Mouse (Mus musculus): ENCODE measurements around the gene Ube2dnl1.

The Ube2dnl1 gene

DNA sequence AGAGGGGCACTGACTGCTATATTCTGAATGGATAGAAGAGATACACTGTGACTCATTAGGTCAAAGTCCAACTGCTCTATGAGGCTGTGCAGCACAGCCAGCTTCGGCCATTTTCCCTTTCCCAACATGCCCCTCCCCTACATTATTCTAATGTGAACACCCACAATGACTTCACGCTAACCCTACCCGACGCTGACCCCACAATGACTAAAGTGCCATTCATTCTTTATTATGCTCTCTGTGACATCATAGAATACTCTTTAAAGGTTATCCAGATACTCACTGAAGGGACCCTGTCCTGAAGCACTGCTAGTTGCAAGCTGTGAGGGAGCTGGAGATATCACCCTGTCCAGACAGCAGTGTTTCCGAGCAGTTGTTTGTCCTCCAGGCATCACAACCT is at the start of gene Ube2dnl1:
TSS of gene Ube2dnl1 (plus strand) at position 301 of the 400 bp plus-strand sequence.
- DNase-seq (ENCODE audit: low spot score) = no peak

- DNase-seq (ENCODE audit: low spot score) = no peak
These were observed 9.3 kb upstream of the Ube2dnl1 start for GRCm38 (mm10) chrX:114895489-114895888.

DNA sequence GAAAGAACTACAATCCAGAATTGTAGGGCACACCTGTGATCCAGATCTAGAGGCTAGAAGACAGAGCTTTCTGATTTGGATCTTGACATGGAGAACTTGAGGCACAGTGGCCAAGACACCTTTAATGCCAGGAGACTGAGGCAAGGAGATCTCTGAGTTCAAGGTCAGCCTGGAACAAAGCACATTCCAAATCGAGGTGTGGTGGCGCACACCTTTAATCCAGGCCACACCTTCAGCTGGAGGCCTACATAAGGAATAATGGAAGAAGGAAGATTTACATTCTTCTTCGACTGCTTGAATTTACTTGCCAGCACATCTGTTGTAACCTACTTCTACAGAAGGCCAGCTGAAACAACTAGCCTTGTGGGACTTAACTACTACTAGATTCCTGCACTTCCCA is 7.3 kb upstream of the Ube2dnl1 start:
- no peak for DNase-seq (ENCODE audit: low spot score)

DNA sequence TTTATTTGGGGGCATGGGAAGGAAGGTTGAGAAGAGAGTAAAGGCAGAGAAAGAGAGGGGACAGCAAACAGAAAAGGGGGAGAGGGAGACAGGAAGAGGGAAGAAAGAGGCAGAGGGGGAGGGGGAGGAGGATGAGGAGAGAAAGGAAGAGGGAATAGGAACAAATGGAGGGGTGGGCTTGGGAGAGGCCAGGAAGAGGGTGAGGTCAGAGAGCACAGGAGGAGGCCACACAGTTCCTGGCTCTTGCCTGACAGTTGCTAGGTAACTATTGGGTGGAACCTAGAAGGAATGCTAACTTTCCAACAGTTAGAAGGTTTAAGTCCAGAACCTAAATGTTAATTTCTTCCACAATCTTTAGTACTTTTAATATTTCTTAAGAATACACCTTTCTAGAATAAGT is 1.4 kb upstream of the Ube2dnl1 start:
- DNase-seq (ENCODE audit: low spot score) = no peak

DNA sequence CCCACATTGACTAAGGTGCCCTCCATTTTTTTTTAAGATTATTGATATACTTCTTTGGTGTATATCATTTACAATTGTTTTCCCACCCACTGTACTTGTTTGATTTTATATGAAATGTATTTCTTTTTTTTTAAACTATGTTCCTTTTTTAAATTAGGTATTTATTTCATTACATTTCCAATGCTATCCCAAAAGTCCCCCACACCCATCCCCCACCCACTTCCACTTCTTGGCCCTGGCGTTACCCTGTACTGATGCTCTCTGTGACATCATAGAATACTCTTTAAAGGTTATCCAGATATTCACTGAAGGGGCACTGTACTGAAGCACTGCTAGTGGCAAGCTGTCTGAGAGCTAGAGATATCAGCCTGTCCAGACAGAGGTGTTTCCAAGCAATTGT is 2.5 kb downstream of the Ube2dnl1 start, which contains the start of gene Ube2dnl2:
TSS of gene Ube2dnl2 (plus strand) at position 301 of the 400 bp plus-strand sequence.
- no peak for DNase-seq (ENCODE audit: low spot score)

- no peak for DNase-seq (ENCODE audit: low spot score)
These were observed 50.3 kb downstream of the Ube2dnl1 start for GRCm38 (mm10) chrX:114955066-114955465.
